Mouse (Mus musculus) CH12.LX (cell line): ENCODE measurements around the gene Dupd1.

Experiments
- CTCF ChIP-seq, 2 experiments: IDR thresholded peaks in 1 of 2; conservative IDR thresholded peaks in 1 of 2; 2 replicates each; pipeline ENCODE4 v1.5.1; 2011 to 2012; ENCODE audit warnings: low read depth in 2 of 2, low read length in 2 of 2, improper control_type of control experiment in 1 of 2, inconsistent platforms in 1 of 2, mild to moderate bottlenecking in 1 of 2, moderate library complexity in 1 of 2
- MAX ChIP-seq: IDR thresholded peaks from 2 replicates; pipeline ENCODE4 v1.6.1; 2011; ENCODE audit warnings: low read length, improper control_type of control experiment
- MAZ ChIP-seq: IDR thresholded peaks from 2 replicates; pipeline ENCODE4 v1.6.1; 2012; ENCODE audit warnings: low read depth, mild to moderate bottlenecking, inconsistent platforms, low read length, improper control_type of control experiment, moderate library complexity
- POLR2A ChIP-seq: IDR thresholded peaks from 2 replicates; pipeline ENCODE4 v1.6.1; 2011; ENCODE audit warnings: low read depth, mild to moderate bottlenecking, improper control_type of control experiment, low read length
- ZNF384 ChIP-seq: IDR thresholded peaks from 2 replicates; pipeline ENCODE4 v1.6.1; 2012; ENCODE audit warnings: low read depth, low read length, improper control_type of control experiment, inconsistent platforms

DNA sequence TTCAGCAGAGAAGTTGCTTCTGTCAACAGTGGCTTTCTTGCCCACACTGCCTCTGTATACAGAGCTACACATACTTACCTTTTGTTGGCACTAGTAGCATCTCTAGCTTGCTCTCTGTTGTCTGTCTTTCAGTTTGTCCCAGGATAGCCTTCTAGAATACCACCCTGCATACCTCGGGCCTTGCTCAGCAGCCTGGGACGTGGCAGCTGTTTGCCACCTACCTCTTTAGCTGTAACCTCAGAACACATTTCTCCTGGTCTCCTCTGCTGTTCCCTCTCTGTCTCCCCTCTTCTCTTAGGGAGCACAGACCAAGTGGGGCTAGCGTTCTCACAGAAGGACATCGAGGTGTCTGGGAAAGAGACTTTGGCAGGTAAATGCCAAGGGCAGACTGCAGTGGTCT lies 28.1 kb upstream of the Dupd1 start:
- TF ChIP-seq ZNF384 = no peak
- no peak for TF ChIP-seq MAZ
- no peak for TF ChIP-seq MAX
- no peak for TF ChIP-seq POLR2A
- no peak for TF ChIP-seq CTCF (conservative IDR thresholded peaks at IDR 0.05 in 1 of 2, IDR thresholded peaks at IDR 0.05 in 1 of 2; ENCODE audit: low read depth in 2 of 2, low read length in 2 of 2)
